Mouse (Mus musculus): ENCODE data around the gene Ahsa1. TPM values are rescaled to one million over a fixed set of nuclear protein-coding genes. Genes with fewer than 3 reads are reported as not detected.
A peak's percentile ranks its signal among the peaks of the same experiment; 100 is the strongest.

The Ahsa1 gene
- polyA plus RNA-seq, 2 experiments = 109 to 119 TPM

DNA sequence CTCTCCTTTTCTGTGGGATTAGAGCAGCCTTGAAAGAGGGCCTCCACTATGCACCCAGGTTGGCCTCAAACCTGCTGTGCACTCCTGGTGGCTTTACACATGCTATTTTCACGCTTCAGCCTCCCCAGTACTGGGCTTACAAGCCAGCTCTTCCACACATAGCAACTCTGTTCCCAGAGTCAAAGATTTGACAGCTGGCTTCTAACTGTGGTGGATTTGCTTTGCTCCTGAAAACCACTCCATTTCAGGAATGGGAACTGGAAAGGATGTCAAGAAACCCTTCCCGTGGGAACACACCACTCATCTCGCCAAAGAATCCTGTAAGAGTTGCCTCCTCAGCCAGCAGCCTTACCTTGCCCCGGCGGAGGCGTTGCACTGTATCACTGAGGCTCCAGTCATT is 12.4 kb upstream of the Ahsa1 start:
- TF ChIP-seq CTCF (IDR thresholded peaks at IDR 0.05; ENCODE audit: low read depth) = no peak
- no peak for TF ChIP-seq EP300 (IDR thresholded peaks at IDR 0.05; ENCODE audit: low read depth)
- Histone ChIP-seq H3K27me3 (ENCODE audit: control insufficient read depth, insufficient read depth, low read length) (no peaks in the 10 kb centered on the region), H3K36me3 (replicated peaks; ENCODE audit: control insufficient read depth, insufficient read depth, low read depth) (peaks cover 11% of the 10 kb centered on the region), H3K9ac (replicated peaks) (no peak overlapping the region), H3K27ac (no peak overlapping the region), H3K9me3 (ENCODE audit: control insufficient read depth, low read length) (no peaks in the 10 kb centered on the region), H3K4me2 (ENCODE audit: low read depth) (no peak overlapping the region), H3K4me1 (replicated peaks; ENCODE audit: control insufficient read depth in 2 of 2, insufficient read depth in 2 of 2, low read length in 1 of 2) (peaks cover 3 to 16% of the 10 kb centered on the region in 2 experiments; a peak in 3 of 4 replicates), H3K4me3 (ENCODE audit: insufficient read depth in 1 of 2, low read depth in 2 of 2, low read length in 2 of 2) (no peak overlapping the region)
- WGBS (ENCODE audit: insufficient replicate concordance) = 78% methylated on average over 6 of the region's 6 CpGs
- ATAC-seq (ENCODE audit: insufficient read depth) = no peak
- DNase-seq (ENCODE audit: low read depth in 3 of 3, low spot score in 3 of 3) = no peak

- Histone ChIP-seq H3K4me1 (replicated peaks; ENCODE audit: control insufficient read depth in 2 of 2, insufficient read depth in 2 of 2, low read length in 1 of 2) (peaks cover 0 to 9% of the 10 kb centered on the region in 2 experiments; a peak in 2 of 4 replicates), H3K9ac (replicated peaks) (no peak overlapping the region), H3K27me3 (ENCODE audit: control insufficient read depth, insufficient read depth, low read length) (no peaks in the 10 kb centered on the region), H3K9me3 (ENCODE audit: control insufficient read depth, low read length) (no peaks in the 10 kb centered on the region), H3K36me3 (replicated peaks; ENCODE audit: control insufficient read depth, insufficient read depth, low read depth) (peaks cover 11% of the 10 kb centered on the region), H3K4me2 (ENCODE audit: low read depth) (no peak overlapping the region), H3K27ac (no peak overlapping the region), H3K4me3 (ENCODE audit: insufficient read depth in 1 of 2, low read depth in 2 of 2, low read length in 2 of 2) (no peak overlapping the region)
- TF ChIP-seq EP300 (IDR thresholded peaks at IDR 0.05; ENCODE audit: low read depth) (no peak), CTCF (IDR thresholded peaks at IDR 0.05; ENCODE audit: low read depth) (no peak)
- ATAC-seq (ENCODE audit: insufficient read depth) = peak; percentile 61; the same call in 1 of the 2 replicates
- no peak for DNase-seq (ENCODE audit: low read depth in 3 of 3, low spot score in 3 of 3)
- 74% methylated on average over 5 of the region's 5 CpGs for WGBS (ENCODE audit: insufficient replicate concordance)
Measured at GRCm38 (mm10) chr12:87256629-87257028, 9.7 kb upstream of the Ahsa1 start.

GRCm38 (mm10) chr12:87260562-87260961 is 5.7 kb upstream of the Ahsa1 start:
- Histone ChIP-seq H3K27me3 (ENCODE audit: control insufficient read depth, insufficient read depth, low read length) (no peaks in the 10 kb centered on the region), H3K27ac (no peak overlapping the region), H3K9ac (replicated peaks) (no peak overlapping the region), H3K4me3 (ENCODE audit: insufficient read depth in 1 of 2, low read depth in 2 of 2, low read length in 2 of 2) (no peak overlapping the region), H3K36me3 (replicated peaks; ENCODE audit: control insufficient read depth, insufficient read depth, low read depth) (peaks cover 3% of the 10 kb centered on the region), H3K4me2 (ENCODE audit: low read depth) (no peak overlapping the region), H3K4me1 (replicated peaks; ENCODE audit: control insufficient read depth in 2 of 2, insufficient read depth in 2 of 2, low read length in 1 of 2) (peaks cover 2 to 9% of the 10 kb centered on the region in 2 experiments; a peak in 3 of 4 replicates), H3K9me3 (ENCODE audit: control insufficient read depth, low read length) (no peaks in the 10 kb centered on the region)
- 87% methylated on average over 8 of the region's 8 CpGs for WGBS (ENCODE audit: insufficient replicate concordance)
- TF ChIP-seq EP300 (IDR thresholded peaks at IDR 0.05; ENCODE audit: low read depth) = no peak
- TF ChIP-seq CTCF (IDR thresholded peaks at IDR 0.05; ENCODE audit: low read depth) = no peak
- ATAC-seq (ENCODE audit: insufficient read depth) (no peak), DNase-seq (ENCODE audit: low read depth in 3 of 3, low spot score in 3 of 3) (no peak)

- no peak for TF ChIP-seq CTCF (IDR thresholded peaks at IDR 0.05; ENCODE audit: low read depth)
- TF ChIP-seq EP300 (IDR thresholded peaks at IDR 0.05; ENCODE audit: low read depth) = no peak
- H3K9ac ChIP-seq (replicated peaks) = peak overlapping the region; percentile 92
- peak overlapping the region; percentile 70 to 89 for H3K4me3 ChIP-seq (ENCODE audit: insufficient read depth in 1 of 2, low read depth in 2 of 2, low read length in 2 of 2)
- peak overlapping the region; percentile 94 for H3K4me2 ChIP-seq (ENCODE audit: low read depth)
- peaks cover 20% of the 10 kb centered on the region for H3K36me3 ChIP-seq (replicated peaks; ENCODE audit: control insufficient read depth, insufficient read depth, low read depth)
- 21% methylated on average over 11 of the region's 11 CpGs for WGBS (ENCODE audit: insufficient replicate concordance)
- H3K27me3 ChIP-seq (ENCODE audit: control insufficient read depth, insufficient read depth, low read length) = no peaks in the 10 kb centered on the region
- DNase-seq (ENCODE audit: low read depth in 3 of 3, low spot score in 3 of 3) (no peak), ATAC-seq (ENCODE audit: insufficient read depth) (no peak)
- H3K27ac ChIP-seq = peak overlapping the region; percentile 12
- no peaks in the 10 kb centered on the region for H3K9me3 ChIP-seq (ENCODE audit: control insufficient read depth, low read length)
- peaks cover 2 to 7% of the 10 kb centered on the region in 2 experiments; a peak in 3 of 4 replicates for H3K4me1 ChIP-seq (replicated peaks; ENCODE audit: control insufficient read depth in 2 of 2, insufficient read depth in 2 of 2, low read length in 1 of 2)
Measured at GRCm38 (mm10) chr12:87265444-87265843, 835 bp upstream of the Ahsa1 start.

GRCm38 (mm10) chr12:87266827-87267603 is 736 bp downstream of the Ahsa1 start:
- Histone ChIP-seq H3K4me2 (ENCODE audit: low read depth) (peak overlapping the region; percentile 94), H3K27ac (peak overlapping the region; percentile 84), H3K4me3 (ENCODE audit: insufficient read depth in 1 of 2, low read depth in 2 of 2, low read length in 2 of 2) (peak overlapping the region; percentile 70 to 89), H3K9me3 (ENCODE audit: control insufficient read depth, low read length) (no peaks in the 10 kb centered on the region), H3K36me3 (replicated peaks; ENCODE audit: control insufficient read depth, insufficient read depth, low read depth) (peaks cover 36% of the 10 kb centered on the region), H3K4me1 (replicated peaks; ENCODE audit: control insufficient read depth in 2 of 2, insufficient read depth in 2 of 2, low read length in 1 of 2) (peaks cover 2 to 7% of the 10 kb centered on the region in 2 experiments; a peak in 3 of 4 replicates), H3K9ac (replicated peaks) (peak overlapping the region; percentile 92), H3K27me3 (ENCODE audit: control insufficient read depth, insufficient read depth, low read length) (no peaks in the 10 kb centered on the region)
- peak; percentile 50 for ATAC-seq (ENCODE audit: insufficient read depth)
- WGBS (ENCODE audit: insufficient replicate concordance) = under 1% methylated on average over 31 of the region's 31 CpGs
- no peak for DNase-seq (ENCODE audit: low read depth in 3 of 3, low spot score in 3 of 3)
- TF ChIP-seq EP300 (IDR thresholded peaks at IDR 0.05; ENCODE audit: low read depth) (no peak), CTCF (IDR thresholded peaks at IDR 0.05; ENCODE audit: low read depth) (no peak)
